Mouse (Mus musculus) ES-Bruce4 (cell line): Measurements from ENCODE around the gene Nsd1.

Source experiments
- CTCF ChIP-seq: IDR thresholded peaks from one replicate; pipeline ENCODE4 v1.8.1; 2011; ENCODE audit warnings: low read depth, low read length
- POLR2A ChIP-seq: IDR thresholded peaks from one replicate; pipeline ENCODE4 v1.8.1; 2011; ENCODE audit warnings: low read length; ENCODE audit not compliant: insufficient read depth

GRCm38 (mm10) chr13:55179591-55179990, 30.0 kb upstream of the Nsd1 start:
- no peak for TF ChIP-seq POLR2A
- TF ChIP-seq CTCF = no peak
